Mouse (Mus musculus) embryonic fibroblast, embryonic 13.5 days (primary cell): ENCODE results near the gene Eva1b.

ENCODE experiments used
- CTCF ChIP-seq: IDR thresholded peaks from 2 replicates; pipeline ENCODE4 v1.5.1; 2011; ENCODE audit warnings: mild to moderate bottlenecking, control low read depth, low read length, moderate library complexity, borderline replicate concordance; ENCODE audit not compliant: insufficient read depth
- POLR2A ChIP-seq: IDR thresholded peaks from 2 replicates; pipeline ENCODE4 v1.6.1; 2011; ENCODE audit warnings: low read depth, mild to moderate bottlenecking, control low read depth, low read length, moderate library complexity

GRCm38 (mm10) chr4:126183034-126183433, 35.5 kb downstream of the Eva1b start:
- no peak for TF ChIP-seq CTCF
- TF ChIP-seq POLR2A = no peak
